Mouse (Mus musculus): Measurements from ENCODE around the gene Rin3.

DNA sequence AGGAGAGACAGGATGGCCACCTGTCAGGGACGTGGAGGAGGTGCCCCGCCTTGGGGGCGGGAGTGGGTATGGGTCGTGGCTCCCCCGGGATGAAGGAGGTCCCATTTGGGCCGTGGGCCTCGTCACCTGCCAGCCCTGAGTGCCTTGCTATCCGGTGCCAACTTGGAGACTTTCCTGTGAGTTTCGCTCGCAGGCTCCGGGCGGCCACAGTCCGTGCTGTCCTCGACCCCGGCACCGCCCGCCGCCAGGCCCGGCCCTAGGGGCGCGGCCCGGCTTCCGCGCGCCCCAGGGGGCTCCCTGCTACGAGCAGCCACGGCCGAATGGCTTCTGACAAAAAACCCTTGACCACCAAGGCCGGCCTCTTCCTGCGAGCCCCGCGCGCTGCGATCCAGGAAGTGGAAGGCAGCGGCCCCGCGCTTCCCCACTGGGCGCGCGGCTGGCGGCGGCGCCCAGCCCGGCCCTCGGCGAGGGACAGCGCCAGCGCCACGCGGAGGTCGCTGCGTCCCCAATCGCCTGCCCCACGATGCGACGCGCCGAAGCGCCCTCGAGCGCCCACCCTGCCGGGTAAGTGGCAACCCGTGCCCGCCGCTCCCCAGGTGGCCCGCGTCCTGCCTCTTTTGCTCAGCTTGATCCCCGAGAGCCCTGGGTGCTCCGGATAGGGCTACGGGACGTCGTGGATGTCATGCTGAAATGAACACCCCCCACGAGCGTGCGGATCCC lies at the start of gene Rin3:
- TF ChIP-seq CTCF (IDR thresholded peaks at IDR 0.05 in 2 of 3, conservative IDR thresholded peaks at IDR 0.05 in 1 of 3; ENCODE audit: control insufficient read depth in 1 of 3, insufficient read depth in 1 of 3, low read depth in 2 of 3, low read length in 3 of 3, poor library complexity in 1 of 3, severe bottlenecking in 1 of 3), result no peak
- no peak for TF ChIP-seq MXI1 (IDR thresholded peaks at IDR 0.05; ENCODE audit: low read depth, low read length)
- no peak for TF ChIP-seq RCOR1 (IDR thresholded peaks at IDR 0.05; ENCODE audit: low read depth, low read length)

All from MEL (cell line).